Mouse (Mus musculus) midbrain, embryonic 14.5 days (tissue): Measurements from ENCODE around the gene Fbxl17. TPM values are rescaled to one million over a fixed set of nuclear protein-coding genes. Genes with fewer than 3 reads are reported as not detected.
A peak's percentile ranks its signal among the peaks of the same experiment; 100 is the strongest.

Experiments
- ATAC-seq: fragments of 200-750 bp; cut with Nextera tagmentation; 2 replicates; pipeline ENCODE4 v1.8.0; 2017; ENCODE audit warnings: moderate number of reproducible peaks, moderate library complexity; ENCODE audit not compliant: low FRiP score, low TSS enrichment
- DNase-seq: peaks from one replicate; pipeline ENCODE4 v3.0.0-alpha.2; 2015
- H3K27ac ChIP-seq: fragments of 300-500 bp; sonication (generic); replicated peaks from 2 replicates; pipeline ENCODE4 v1.5.1; 2014; ENCODE audit warnings: mild to moderate bottlenecking, low read depth, low read length, moderate library complexity
- H3K27me3 ChIP-seq: fragments of 300-500 bp; sonication (generic); 2 replicates; pipeline ENCODE4 v1.6.1; 2014; ENCODE audit warnings: low read length, control low read depth, mixed read lengths; ENCODE audit not compliant: control insufficient read depth, insufficient read depth
- H3K36me3 ChIP-seq: fragments of 300-500 bp; sonication (generic); 2 replicates; pipeline ENCODE4 v1.6.1; 2014; ENCODE audit warnings: low read length, control low read depth; ENCODE audit not compliant: control insufficient read depth, insufficient read depth
- H3K4me1 ChIP-seq: fragments of 300-500 bp; sonication (generic); 2 replicates; pipeline ENCODE4 v1.6.1; 2014; ENCODE audit warnings: mild to moderate bottlenecking, antibody characterized with exemption, low read length, control low read depth; ENCODE audit not compliant: control insufficient read depth, insufficient read depth
- H3K4me2 ChIP-seq: fragments of 300-500 bp; sonication (generic); 2 replicates; pipeline ENCODE4 v1.6.1; 2014; ENCODE audit warnings: mild to moderate bottlenecking, low read length, moderate library complexity
- H3K4me3 ChIP-seq: fragments of 300-500 bp; sonication (generic); replicated peaks from 2 replicates; pipeline ENCODE4 v1.5.1; 2014; ENCODE audit warnings: low read depth, low read length
- H3K9ac ChIP-seq: fragments of 300-500 bp; sonication (generic); replicated peaks from 2 replicates; pipeline ENCODE4 v1.6.1; 2014; ENCODE audit warnings: mild to moderate bottlenecking, low read length, moderate library complexity
- H3K9me3 ChIP-seq: fragments of 300-500 bp; sonication (generic); 2 replicates; pipeline ENCODE4 v1.6.1; 2016; ENCODE audit warnings: low read length, control low read depth, mixed read lengths; ENCODE audit not compliant: control insufficient read depth
- WGBS: fragments of 180-500 bp; shearing (Covaris S2); extraction: QIAGEN DNeasy Blood & Tissue Kit; methylation state at CpG from one replicate; pipeline ENCODE4 v1.1.7; 2014; 5-methylcytosine and 5-hydroxymethylcytosine counted together
- polyA plus RNA-seq: library from polyadenylated mRNA; unstranded; fragments of >200 nt; fragmentation: Nextera tagmentation; extraction: Ambion mirVana; gene quantifications from 2 replicates; pipeline ENCODE4 v1.2.1, GENCODE M21; 2014

Fbxl17 gene
- polyA plus RNA-seq, 1 experiment from 2014 or later, result 53.5 TPM

DNA sequence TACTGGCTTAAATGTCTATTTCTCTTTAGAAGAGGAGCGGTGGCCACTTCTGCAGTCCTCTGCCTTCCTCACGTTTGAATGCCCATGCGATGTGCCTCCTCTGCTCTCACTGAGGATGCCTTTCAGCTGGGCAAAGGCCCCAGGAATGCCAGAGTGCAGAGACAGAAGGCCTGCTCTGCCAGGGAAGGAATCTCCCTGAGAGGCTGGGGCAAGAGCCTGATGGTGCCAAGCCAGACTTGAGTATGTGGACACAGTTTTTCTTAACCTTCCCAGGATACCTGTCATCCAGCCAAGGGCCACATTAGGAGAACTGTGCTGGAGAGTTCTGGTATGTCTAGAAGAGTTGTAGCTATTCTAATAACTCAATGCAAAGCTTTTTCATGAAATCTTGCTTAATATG, 380.1 kb downstream of the Fbxl17 start:
- ATAC-seq, result no peak
- H3K4me1 ChIP-seq, result peaks cover 7% of the 10 kb centered on the region; the same call in 1 of the 2 replicates
- no peak for DNase-seq
- no peak overlapping the region for H3K9ac ChIP-seq
- no peak overlapping the region for H3K4me3 ChIP-seq
- no peaks in the 10 kb centered on the region for H3K36me3 ChIP-seq
- no peaks in the 10 kb centered on the region for H3K9me3 ChIP-seq
- H3K27me3 ChIP-seq, result no peaks in the 10 kb centered on the region
- H3K27ac ChIP-seq, result no peak overlapping the region
- H3K4me2 ChIP-seq, result no peak overlapping the region
- WGBS, result 83% methylated on average over 3 of the region's 3 CpGs

DNA sequence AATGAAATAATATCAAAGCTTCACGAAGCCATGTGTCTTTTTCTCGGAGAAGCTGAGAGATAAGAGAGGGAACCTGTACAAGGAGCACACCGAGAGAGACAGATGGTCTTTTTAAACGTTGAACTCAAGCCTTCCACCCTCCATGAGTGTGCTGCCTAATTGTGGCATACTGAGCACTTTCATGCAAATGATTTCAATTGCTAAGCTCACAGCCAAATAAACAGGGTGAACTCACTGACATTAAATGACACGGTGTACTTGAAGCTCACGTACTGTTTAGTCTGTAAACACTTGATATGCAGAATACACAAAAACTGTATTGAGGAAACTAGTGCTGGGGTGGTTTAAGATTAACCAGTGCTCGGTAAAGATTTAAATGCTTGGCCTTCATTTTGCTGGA, 380.7 kb downstream of the Fbxl17 start:
- DNase-seq (no peak), ATAC-seq (no peak)
- 56% methylated on average over 7 of the region's 7 CpGs for WGBS
- H3K9ac ChIP-seq, result no peak overlapping the region
- H3K4me2 ChIP-seq, result no peak overlapping the region
- no peak overlapping the region for H3K4me3 ChIP-seq
- H3K9me3 ChIP-seq, result no peaks in the 10 kb centered on the region
- no peak overlapping the region for H3K27ac ChIP-seq
- H3K36me3 ChIP-seq, result no peaks in the 10 kb centered on the region
- H3K27me3 ChIP-seq, result no peaks in the 10 kb centered on the region
- H3K4me1 ChIP-seq, result peaks cover 7% of the 10 kb centered on the region; the same call in 1 of the 2 replicates

DNA sequence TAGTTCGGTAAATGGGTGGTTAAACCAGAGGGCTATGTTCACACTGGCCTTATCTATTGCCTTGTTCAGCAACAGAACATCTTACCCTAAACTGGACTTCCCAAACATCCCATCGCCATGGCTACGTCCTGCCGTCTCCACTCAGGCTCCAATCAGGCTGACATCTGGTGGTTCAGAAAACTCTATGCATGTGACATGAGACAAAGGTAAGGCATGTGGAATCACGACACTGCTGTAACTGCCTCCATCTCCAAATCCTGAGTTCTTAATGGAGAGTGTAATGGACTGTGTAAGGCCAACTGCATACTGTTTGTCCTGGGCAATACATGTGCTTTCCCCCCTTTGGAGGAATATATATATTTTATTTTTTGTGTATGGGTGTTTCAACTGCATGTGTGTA, 382.7 kb downstream of the Fbxl17 start:
- ATAC-seq (no peak), DNase-seq (no peak)
- 62% methylated on average over 5 of the region's 5 CpGs for WGBS
- Histone ChIP-seq H3K36me3 (no peaks in the 10 kb centered on the region), H3K27ac (no peak overlapping the region), H3K4me1 (peaks cover 7% of the 10 kb centered on the region; the same call in 1 of the 2 replicates), H3K27me3 (no peaks in the 10 kb centered on the region), H3K4me3 (no peak overlapping the region), H3K9ac (no peak overlapping the region), H3K4me2 (no peak overlapping the region), H3K9me3 (no peaks in the 10 kb centered on the region)

DNA sequence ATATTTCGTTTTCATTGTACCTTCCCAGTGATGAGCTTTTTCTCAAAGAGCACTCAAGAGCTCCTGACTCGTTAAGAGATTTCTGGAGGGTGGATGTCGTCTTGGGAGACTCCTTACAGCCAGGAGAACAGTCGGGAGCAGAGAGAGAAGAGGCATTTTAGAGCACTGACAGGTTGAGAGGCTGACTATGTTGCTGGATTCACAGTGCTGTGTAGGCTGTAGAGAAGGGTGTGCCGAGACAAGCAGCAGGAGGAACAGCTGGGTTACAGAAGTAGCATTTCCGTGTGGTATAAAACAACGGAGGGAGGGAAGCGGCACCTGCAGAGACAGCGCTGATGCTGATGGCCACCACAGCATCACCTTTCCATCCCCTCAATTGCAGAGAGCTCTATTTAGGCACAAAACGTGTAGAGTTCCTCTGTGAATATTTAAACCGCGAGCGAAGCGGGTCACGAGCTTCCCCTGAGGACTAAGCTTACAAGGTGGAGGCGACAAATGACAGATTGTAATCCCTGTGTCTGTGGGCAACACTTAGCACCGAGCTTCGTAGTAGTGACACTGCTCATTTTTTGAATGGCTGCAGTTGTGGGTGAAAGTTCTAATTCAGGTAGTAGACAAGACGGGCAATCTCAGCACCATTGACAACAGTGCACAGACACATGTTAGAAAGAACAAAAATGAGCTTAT, 385.3 kb downstream of the Fbxl17 start:
- H3K27me3 ChIP-seq, result no peaks in the 10 kb centered on the region
- H3K4me2 ChIP-seq, result no peak overlapping the region
- DNase-seq (no peak), ATAC-seq (no peak)
- no peak overlapping the region for H3K9ac ChIP-seq
- no peaks in the 10 kb centered on the region for H3K36me3 ChIP-seq
- WGBS, result 82% methylated on average over 19 of the region's 19 CpGs
- H3K4me1 ChIP-seq, result peaks cover 16% of the 10 kb centered on the region
- H3K4me3 ChIP-seq, result no peak overlapping the region
- no peak overlapping the region for H3K27ac ChIP-seq
- no peaks in the 10 kb centered on the region for H3K9me3 ChIP-seq

DNA sequence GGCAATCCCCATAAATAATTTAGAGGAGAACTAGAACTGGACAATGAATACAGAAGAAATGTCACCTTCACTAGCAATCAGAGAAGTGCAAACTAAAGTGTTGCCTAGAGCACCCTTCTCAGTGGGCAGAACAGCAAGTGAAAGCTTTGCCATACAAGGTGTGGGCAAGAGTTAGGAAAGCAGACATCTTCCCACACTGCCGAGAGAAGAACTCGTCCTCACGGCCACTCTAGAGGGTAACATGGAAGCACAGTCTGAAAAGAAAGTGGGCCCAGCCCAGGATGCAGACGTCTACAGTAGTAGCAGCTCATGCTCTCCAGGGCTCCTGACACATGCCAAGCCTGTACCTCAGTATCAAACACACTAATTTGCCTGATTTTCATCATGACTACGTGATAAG, 387.0 kb downstream of the Fbxl17 start:
- Histone ChIP-seq H3K4me3 (no peak overlapping the region), H3K36me3 (no peaks in the 10 kb centered on the region), H3K4me2 (no peak overlapping the region), H3K27me3 (no peaks in the 10 kb centered on the region), H3K27ac (no peak overlapping the region), H3K9me3 (no peaks in the 10 kb centered on the region), H3K9ac (no peak overlapping the region), H3K4me1 (peaks cover 14% of the 10 kb centered on the region)
- ATAC-seq, result no peak
- 88% methylated on average over 5 of the region's 5 CpGs for WGBS
- DNase-seq, result no peak

DNA sequence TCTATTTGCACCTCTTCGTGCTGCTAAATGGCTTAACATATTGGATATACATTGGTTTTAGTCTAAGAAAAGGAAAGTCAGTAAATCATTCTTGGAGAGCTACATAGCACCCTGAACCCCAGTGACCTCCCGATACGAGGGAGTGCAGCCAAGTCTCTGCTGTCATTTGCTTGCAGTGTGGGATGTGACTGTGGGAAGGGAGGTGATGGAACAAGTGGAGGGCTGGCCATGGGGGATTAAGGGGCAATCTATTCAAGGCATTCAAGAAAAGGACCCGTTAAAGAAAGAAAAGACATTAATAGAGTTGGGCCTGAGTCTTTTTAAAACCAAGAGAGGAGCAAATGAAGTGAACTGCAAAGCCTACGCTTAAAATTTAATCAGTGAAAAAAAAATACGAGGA, 388.8 kb downstream of the Fbxl17 start:
- H3K9ac ChIP-seq, result no peak overlapping the region
- DNase-seq (no peak), ATAC-seq (no peak)
- no peak overlapping the region for H3K27ac ChIP-seq
- H3K9me3 ChIP-seq, result no peaks in the 10 kb centered on the region
- WGBS, result 10% methylated on average over 6 of the region's 6 CpGs
- H3K27me3 ChIP-seq, result no peaks in the 10 kb centered on the region
- H3K36me3 ChIP-seq, result no peaks in the 10 kb centered on the region
- no peak overlapping the region for H3K4me2 ChIP-seq
- H3K4me3 ChIP-seq, result no peak overlapping the region
- peaks cover 20% of the 10 kb centered on the region for H3K4me1 ChIP-seq

DNA sequence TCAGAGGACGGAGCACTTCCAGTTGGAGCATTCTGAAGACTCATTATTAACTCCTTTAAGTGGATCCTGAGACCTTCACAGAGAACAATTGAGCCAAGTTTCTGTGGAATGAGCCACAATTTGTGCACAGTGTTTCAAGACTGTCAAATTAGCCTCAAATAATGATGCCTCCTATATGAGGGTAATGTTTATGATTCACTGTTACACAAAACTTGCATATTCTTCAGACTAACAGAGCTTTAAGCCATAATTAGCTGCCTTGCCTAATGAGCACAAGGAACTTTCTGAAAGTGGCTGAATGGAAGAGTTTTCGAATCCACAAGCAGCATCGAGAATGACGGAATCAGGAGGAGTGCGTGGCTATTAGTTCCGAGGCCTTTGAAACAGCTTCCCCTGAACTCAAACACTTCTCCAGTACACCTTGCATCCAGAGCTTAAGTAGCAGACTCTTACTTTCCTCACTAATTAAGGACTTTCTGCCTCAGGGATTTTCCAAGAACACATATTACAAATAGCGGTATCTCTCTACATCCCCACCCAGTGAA, 389.5 kb downstream of the Fbxl17 start:
- no peak overlapping the region for H3K27ac ChIP-seq
- ATAC-seq (no peak), DNase-seq (no peak)
- no peak overlapping the region for H3K9ac ChIP-seq
- no peaks in the 10 kb centered on the region for H3K27me3 ChIP-seq
- H3K9me3 ChIP-seq, result no peaks in the 10 kb centered on the region
- no peak overlapping the region for H3K4me3 ChIP-seq
- H3K4me1 ChIP-seq, result peaks cover 20% of the 10 kb centered on the region
- WGBS, result 38% methylated on average over 7 of the region's 7 CpGs
- H3K4me2 ChIP-seq, result no peak overlapping the region
- no peaks in the 10 kb centered on the region for H3K36me3 ChIP-seq

DNA sequence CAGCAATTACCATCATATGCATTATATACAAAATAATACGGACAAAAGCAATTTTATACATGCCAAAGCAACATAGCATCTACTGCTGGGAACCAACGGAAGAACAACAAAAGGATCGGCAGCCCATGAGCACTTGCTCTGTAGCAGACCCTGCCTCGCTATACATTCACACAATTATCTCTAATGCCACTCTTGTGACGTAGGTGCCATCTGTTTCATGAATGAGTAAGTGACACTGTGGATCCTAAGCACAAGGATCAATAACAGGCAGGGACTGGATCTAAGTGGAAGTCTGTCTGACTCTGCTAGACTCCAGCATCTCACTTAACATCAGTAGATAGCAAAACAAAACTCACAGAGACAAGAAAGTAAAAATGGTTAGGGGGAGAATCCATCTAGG, 391.8 kb downstream of the Fbxl17 start:
- peaks cover 20% of the 10 kb centered on the region for H3K4me1 ChIP-seq
- DNase-seq (no peak), ATAC-seq (no peak)
- no peaks in the 10 kb centered on the region for H3K36me3 ChIP-seq
- 38% methylated on average over 5 of the region's 5 CpGs for WGBS
- H3K9me3 ChIP-seq, result no peaks in the 10 kb centered on the region
- H3K27ac ChIP-seq, result no peak overlapping the region
- no peak overlapping the region for H3K4me3 ChIP-seq
- no peak overlapping the region for H3K4me2 ChIP-seq
- no peaks in the 10 kb centered on the region for H3K27me3 ChIP-seq
- no peak overlapping the region for H3K9ac ChIP-seq

DNA sequence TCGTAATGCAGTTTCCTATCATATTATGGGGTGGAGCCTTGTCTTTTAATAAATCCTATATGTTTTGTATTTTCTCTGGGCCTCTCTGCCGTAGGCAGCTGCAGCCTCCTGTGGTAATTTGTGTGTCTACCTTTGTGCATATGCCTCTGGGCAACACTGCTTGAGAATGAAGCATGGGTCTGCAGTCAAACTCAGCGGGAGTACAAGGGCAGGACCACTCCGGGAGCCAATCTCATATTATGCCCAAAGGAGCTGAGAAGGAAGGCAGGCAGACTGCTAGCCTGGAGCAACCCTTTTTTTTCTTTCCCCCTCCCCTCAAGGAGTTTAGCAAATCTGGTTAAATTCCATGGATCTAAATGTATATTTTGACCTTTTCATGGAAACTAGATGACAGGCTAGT, 392.3 kb downstream of the Fbxl17 start:
- no peak overlapping the region for H3K4me3 ChIP-seq
- DNase-seq (peak; percentile 37), ATAC-seq (0 out of 2 replicates have a peak, but pooled peaks have one; percentile 24)
- no peaks in the 10 kb centered on the region for H3K36me3 ChIP-seq
- no peaks in the 10 kb centered on the region for H3K27me3 ChIP-seq
- 41% methylated on average over 4 of the region's 4 CpGs for WGBS
- H3K4me2 ChIP-seq, result no peak overlapping the region
- H3K27ac ChIP-seq, result no peak overlapping the region; the same call in 1 of the 2 replicates
- no peak overlapping the region for H3K9ac ChIP-seq
- H3K4me1 ChIP-seq, result peaks cover 20% of the 10 kb centered on the region
- no peaks in the 10 kb centered on the region for H3K9me3 ChIP-seq
